Comparison of ENCODE assay signal across 17 mouse cellular contexts in genomic region chr2:168200014-168200691, GRCm38 (mm10). TPM values are rescaled to one million over a fixed set of nuclear protein-coding genes. Genes with fewer than 3 reads are reported as not detected.
A peak's percentile ranks its signal among the peaks of the same experiment; 100 is the strongest.
DNase-seq lines count a peak whose midpoint lies in the region; ATAC-seq and TF ChIP-seq lines count a peak whose summit lies in the region.
"Had no signal": no experiment of that assay in that cellular context is flagged by ENCODE, and none has a peak within 500 bp of the region (broad histone marks: within the 10 kb centered on the region; RNA-seq: fewer than 3 reads in every experiment).

No protein-coding gene starts in this region.

- H3K27ac ChIP-seq in liver, embryonic 12.5 days, result 0 out of 2 replicates have a peak overlapping the region, but pooled peaks have one; percentile 11
- no peak overlapping the region for H3K27ac ChIP-seq in liver, postnatal 0 days (ENCODE audit: low read depth)
- H3K27ac ChIP-seq: heart, embryonic 15.5 days; neural tube, embryonic 13.5 days had no signal

- WGBS in liver, embryonic 12.5 days (ENCODE audit: insufficient replicate concordance), result 60% methylated on average over 4 of the region's 5 CpGs
- WGBS in liver, postnatal 0 days (ENCODE audit: insufficient replicate concordance), result 58% methylated on average over 4 of the region's 5 CpGs

- H3K9ac ChIP-seq in liver, embryonic 12.5 days, result no peak overlapping the region
- no peak overlapping the region for H3K9ac ChIP-seq in liver, postnatal 0 days (replicated peaks)
- H3K9ac ChIP-seq: heart, embryonic 15.5 days; hindbrain, embryonic 12.5 days had no signal

- TF ChIP-seq EP300 in liver, postnatal 0 days (IDR thresholded peaks at IDR 0.05; ENCODE audit: low read depth), result no peak

- H3K4me3 ChIP-seq in liver, embryonic 12.5 days, result no peak overlapping the region
- H3K4me3 ChIP-seq in liver, postnatal 0 days (ENCODE audit: low read depth, low read length), result no peak overlapping the region
- H3K4me3 ChIP-seq: heart, embryonic 15.5 days; hindbrain, embryonic 12.5 days; neural tube, embryonic 13.5 days had no signal

- H3K27me3 ChIP-seq in liver, embryonic 12.5 days (replicated peaks), result no peaks in the 10 kb centered on the region
- no peaks in the 10 kb centered on the region for H3K27me3 ChIP-seq in liver, postnatal 0 days (ENCODE audit: insufficient read depth, low read length)
- H3K27me3 ChIP-seq: heart, embryonic 15.5 days; hindbrain, embryonic 12.5 days; neural tube, embryonic 13.5 days had no signal

- peak; percentile 45 for DNase-seq in adrenal gland, adult 2 months
- DNase-seq in adrenal gland, postnatal 10 days, result no peak
- no peak for DNase-seq in liver, postnatal 0 days
- peak; percentile 28 for DNase-seq in c-Kit-positive CD71-positive TER-119-negative erythroid progenitor cells, embryonic 14.5 days (ENCODE audit: low read depth)
- peak; percentile 37 for DNase-seq in yolk sac, embryonic 10.5 days (ENCODE audit: low spot score)
- DNase-seq in cerebellum, adult 8-10 months, result no peak
- DNase-seq: cerebellum, adult 11 months; cerebellum, postnatal 36 days; gastrocnemius, postnatal 36 days; kidney, adult 18-20 months; lung, postnatal 4 days had no signal

- H3K9me3 ChIP-seq in liver, embryonic 12.5 days (replicated peaks), result no peaks in the 10 kb centered on the region
- no peaks in the 10 kb centered on the region for H3K9me3 ChIP-seq in liver, postnatal 0 days (ENCODE audit: low read length)
- H3K9me3 ChIP-seq: heart, embryonic 15.5 days; hindbrain, embryonic 12.5 days; neural tube, embryonic 13.5 days had no signal

- peaks cover 74% of the 10 kb centered on the region for H3K4me1 ChIP-seq in liver, embryonic 12.5 days
- peaks cover 46% of the 10 kb centered on the region for H3K4me1 ChIP-seq in liver, postnatal 0 days (ENCODE audit: insufficient read depth)

- H3K36me3 ChIP-seq in liver, embryonic 12.5 days, result peaks cover 86% of the 10 kb centered on the region
- H3K36me3 ChIP-seq in liver, postnatal 0 days (replicated peaks; ENCODE audit: insufficient read depth, low read length), result peaks cover 37% of the 10 kb centered on the region

- ATAC-seq in liver, embryonic 12.5 days, result no peak
- no peak for ATAC-seq in liver, postnatal 0 days
- no peak for ATAC-seq in inflammation-experienced regulatory T-cells, adult 6 months
- ATAC-seq: midbrain, embryonic 16.5 days had no signal

- H3K4me2 ChIP-seq in liver, embryonic 12.5 days, result no peak overlapping the region; the same call in 1 of the 2 replicates
- no peak overlapping the region for H3K4me2 ChIP-seq in liver, postnatal 0 days (ENCODE audit: low read depth, low read length)
- H3K4me2 ChIP-seq: neural tube, embryonic 13.5 days had no signal

- TF ChIP-seq CTCF in liver, postnatal 0 days (IDR thresholded peaks at IDR 0.05; ENCODE audit: low read depth), result no peak

RNA-seq across cellular contexts. Expression of gene Adnp, which starts 6.8 kb away (rescaled TPM):
- 10 to 100 TPM; 43.9 to 65.5 TPM for total RNA-seq in adrenal gland, adult 2 months (2021)
- polyA plus RNA-seq in adrenal gland, adult 2 months (2012; rRNA removed), result 16.4 and 18.6 TPM in 2 replicates
- 10 to 100 TPM; 47.6 to 66.2 TPM for total RNA-seq in adrenal gland, postnatal 10 days (2021)
- polyA plus RNA-seq in liver, embryonic 12.5 days (2016; fragmentation: Nextera tagmentation; extraction: Ambion mirVana), result 7.7 and 8.6 TPM in 2 replicates
- polyA plus RNA-seq in liver, postnatal 0 days (2015; fragmentation: Nextera tagmentation; extraction: Ambion mirVana), result 3.5 and 4.0 TPM in 2 replicates
- polyA plus RNA-seq in inflammation-experienced regulatory T-cells, adult 6 months (2017; shearing (Covaris generic)), result 1 to 10 TPM; 1.7 to 2.1 (median 1.8) TPM

RNA-seq across cellular contexts. Expression of gene Gm20716, which starts 30.0 kb away (rescaled TPM):
- total RNA-seq in adrenal gland, adult 2 months (2021), result 10 to 100 TPM; 26.1 to 27.0 TPM
- polyA plus RNA-seq in adrenal gland, adult 2 months (2012; rRNA removed), result not detected in 2 replicates
- total RNA-seq in adrenal gland, postnatal 10 days (2021), result 10 to 100 TPM; 21.9 to 24.6 TPM
- 6.4 and 7.3 TPM in 2 replicates for polyA plus RNA-seq in liver, embryonic 12.5 days (2016; fragmentation: Nextera tagmentation; extraction: Ambion mirVana)
- polyA plus RNA-seq in liver, postnatal 0 days (2015; fragmentation: Nextera tagmentation; extraction: Ambion mirVana), result 1.9 and 2.8 TPM in 2 replicates
- polyA plus RNA-seq in inflammation-experienced regulatory T-cells, adult 6 months (2017; shearing (Covaris generic)), result 10 to 100 TPM; 20.2 to 22.3 (median 20.2) TPM

RNA-seq across cellular contexts. Expression of gene Dpm1, which starts 30.2 kb away (rescaled TPM):
- total RNA-seq in adrenal gland, adult 2 months (2021), result 100 to 1,000 TPM; 133 to 138 TPM
- polyA plus RNA-seq in adrenal gland, adult 2 months (2012; rRNA removed), result 19.3 and 24.8 TPM in 2 replicates
- 100 to 1,000 TPM; 102 to 112 TPM for total RNA-seq in adrenal gland, postnatal 10 days (2021)
- 94.0 and 104 TPM in 2 replicates for polyA plus RNA-seq in liver, embryonic 12.5 days (2016; fragmentation: Nextera tagmentation; extraction: Ambion mirVana)
- 87.3 and 105 TPM in 2 replicates for polyA plus RNA-seq in liver, postnatal 0 days (2015; fragmentation: Nextera tagmentation; extraction: Ambion mirVana)
- polyA plus RNA-seq in inflammation-experienced regulatory T-cells, adult 6 months (2017; shearing (Covaris generic)), result 100 to 1,000 TPM in 2 of 3 experiments, 10 to 100 TPM in 1; 81.9 to 112 (median 110) TPM

RNA-seq across cellular contexts. Expression of gene Mocs3, which starts 30.3 kb away (rescaled TPM):
- 10 to 100 TPM; 11.6 to 16.6 TPM for total RNA-seq in adrenal gland, adult 2 months (2021)
- polyA plus RNA-seq in adrenal gland, adult 2 months (2012; rRNA removed), result 70.8 and 82.0 TPM in 2 replicates
- 10 to 100 TPM; 10.1 to 15.2 TPM for total RNA-seq in adrenal gland, postnatal 10 days (2021)
- polyA plus RNA-seq in liver, embryonic 12.5 days (2016; fragmentation: Nextera tagmentation; extraction: Ambion mirVana), result 8.9 and 9.4 TPM in 2 replicates
- polyA plus RNA-seq in liver, postnatal 0 days (2015; fragmentation: Nextera tagmentation; extraction: Ambion mirVana), result 3.6 and 4.9 TPM in 2 replicates
- polyA plus RNA-seq in inflammation-experienced regulatory T-cells, adult 6 months (2017; shearing (Covaris generic)), result 1 to 10 TPM in 1 of 3 experiments, under 1 TPM in 2; 0.47 to 2.0 (median 0.48) TPM

Comparison
In these comparisons a context has a peak if more than half of its experiments do, and no peak if none do; other contexts are left out.
1. DNase-seq: peak in adrenal gland, adult 2 months (single experiment), c-Kit-positive CD71-positive TER-119-negative erythroid progenitor cells, embryonic 14.5 days (single experiment) and yolk sac, embryonic 10.5 days (single experiment); none in adrenal gland, postnatal 10 days (single experiment), liver, postnatal 0 days (single experiment) and cerebellum, adult 8-10 months (single experiment).